Mouse (Mus musculus) brain, adult 2 months (tissue): ENCODE measurements at regions not wholly inside any gene's neighbourhood (a gene's known extent, or its start where the extent isn't known, plus 50 kb on each side); places are given as distances from the start of the nearest gene placed in this dataset.
A peak's percentile ranks its signal among the peaks of the same experiment; 100 is the strongest.

Source experiments
- DNase-seq: peaks from one replicate; pipeline ENCODE4 v3.0.0; 2011; ENCODE audit warnings: low read depth, low spot score

- peak; percentile 22 for DNase-seq
Observed at GRCm38 (mm10) chr3:49282679-49283078, 474.4 kb downstream of the Pcdh18 start.

- DNase-seq, result no peak
Observed at GRCm38 (mm10) chr3:49278356-49278755, 478.8 kb downstream of the Pcdh18 start.

- DNase-seq, result no peak
Observed at GRCm38 (mm10) chr3:49274286-49274923, 482.7 kb downstream of the Pcdh18 start.

- DNase-seq, result peak; percentile 16
Observed at GRCm38 (mm10) chr3:49266048-49266447, 491.1 kb downstream of the Pcdh18 start.
